Mouse (Mus musculus) adrenal gland, postnatal 36 days (tissue): ENCODE results near the gene Tm7sf2. TPM values are rescaled to one million over a fixed set of nuclear protein-coding genes. Genes with fewer than 3 reads are reported as not detected.

Experiments used
- microRNA-seq: library from miRNA; unstranded; fragments of <30 nt; microRNA quantifications from one replicate; pipeline ENCODE4 v1.2.0, GENCODE M21; 2021
- total RNA-seq, 2 experiments: library from RNA; stranded (reverse); gene quantifications; 2 replicates each; pipeline ENCODE4 v1.2.3; 2021

Tm7sf2 gene
- total RNA-seq, 2 experiments from 2014 or later: 22.9 to 42.0 TPM

Small RNA genes within 50 kb of the gene (microRNA-seq; reads per million reads assigned to microRNA genes)
- 1.2 reads per million for gene Mir6988

Other genes starting within 250 kb of the Tm7sf2 start
- gene Frmd8, start 193.1 kb downstream of the Tm7sf2 start, total RNA-seq: 10 to 100 TPM; 35.5 to 52.6 TPM
- gene Slc25a45, start 190.6 kb downstream of the Tm7sf2 start, total RNA-seq: 10 to 100 TPM in 1 of 2 experiments, 1 to 10 TPM in 1; 9.4 to 33.2 TPM
- 1 to 10 TPM in 1 of 2 experiments, under 1 TPM in 1; 0.92 to 1.4 TPM for gene Tigd3, start 174.2 kb downstream of the Tm7sf2 start, total RNA-seq
- gene Dpf2, start 155.4 kb downstream of the Tm7sf2 start, total RNA-seq: 100 to 1,000 TPM in 1 of 2 experiments, 10 to 100 TPM in 1; 89.6 to 120 TPM
- 1 to 10 TPM; 6.0 to 6.2 TPM for gene Cdc42ep2, start 143.6 kb downstream of the Tm7sf2 start, total RNA-seq
- gene Pola2, start 104.2 kb downstream of the Tm7sf2 start, total RNA-seq: 10 to 100 TPM; 22.9 to 23.7 TPM
- not detected for gene Slc22a20, start 82.2 kb downstream of the Tm7sf2 start, total RNA-seq
- 10 to 100 TPM; 27.9 to 35.6 TPM for gene Capn1, start 52.5 kb downstream of the Tm7sf2 start, total RNA-seq
- gene Syvn1, start 21.8 kb downstream of the Tm7sf2 start, total RNA-seq: 10 to 100 TPM; 57.5 to 61.2 TPM
- gene Mrpl49, start 10.6 kb downstream of the Tm7sf2 start, total RNA-seq: 10 to 100 TPM; 58.2 to 58.6 TPM
- 1,000 to 10,000 TPM; 1,081 to 1,082 TPM for gene Fau, start 10.5 kb downstream of the Tm7sf2 start, total RNA-seq
- gene Znhit2, start 7.2 kb downstream of the Tm7sf2 start, total RNA-seq: 10 to 100 TPM; 29.7 to 34.8 TPM
- gene Vps51, start 8.9 kb upstream of the Tm7sf2 start, total RNA-seq: 10 to 100 TPM; 51.9 to 59.8 TPM
- gene Tmem262, start 11.7 kb upstream of the Tm7sf2 start, total RNA-seq: not detected
- under 1 TPM in 1 of 2 experiments, not detected in 1; 0.83 TPM for gene Gm28374, start 13.9 kb upstream of the Tm7sf2 start, total RNA-seq
- gene Zfpl1, start 16.6 kb upstream of the Tm7sf2 start, total RNA-seq: 10 to 100 TPM; 34.2 to 37.4 TPM
- gene Cdca5, start 16.6 kb upstream of the Tm7sf2 start, total RNA-seq: 1 to 10 TPM; 1.8 to 2.2 TPM
- gene AC131692.1, start 26.0 kb upstream of the Tm7sf2 start, total RNA-seq: not detected
- under 1 TPM in 1 of 2 experiments, not detected in 1; 0.10 TPM for gene Naaladl1, start 37.4 kb upstream of the Tm7sf2 start, total RNA-seq
- gene Sac3d1, start 50.3 kb upstream of the Tm7sf2 start, total RNA-seq: 10 to 100 TPM; 15.4 to 17.7 TPM
- gene Snx15, start 59.9 kb upstream of the Tm7sf2 start, total RNA-seq: 10 to 100 TPM; 29.0 to 29.2 TPM
- gene Batf2, start 72.6 kb upstream of the Tm7sf2 start, total RNA-seq: 1 to 10 TPM; 1.2 to 2.0 TPM
- 10 to 100 TPM; 80.5 to 81.7 TPM for gene Arl2, start 73.2 kb upstream of the Tm7sf2 start, total RNA-seq
- gene Majin, start 116.0 kb upstream of the Tm7sf2 start, total RNA-seq: 1 to 10 TPM; 1.7 TPM
- 10 to 100 TPM; 25.5 to 27.9 TPM for gene Gpha2, start 158.0 kb upstream of the Tm7sf2 start, total RNA-seq
- gene Ppp2r5b, start 167.5 kb upstream of the Tm7sf2 start, total RNA-seq: 100 to 1,000 TPM in 1 of 2 experiments, 10 to 100 TPM in 1; 83.5 to 129 TPM
- 10 to 100 TPM; 30.7 to 33.3 TPM for gene Atg2a, start 173.3 kb upstream of the Tm7sf2 start, total RNA-seq
- gene Ehd1, start 208.4 kb upstream of the Tm7sf2 start, total RNA-seq: 100 to 1,000 TPM; 119 to 188 TPM
- 10 to 100 TPM; 22.6 to 23.5 TPM for gene Cdc42bpg, start 238.1 kb upstream of the Tm7sf2 start, total RNA-seq